Mouse (Mus musculus) naive thymus-derived CD4-positive, alpha-beta T cell, adult 5 months (primary cell): ENCODE measurements around the gene Cops3. TPM values are rescaled to one million over a fixed set of nuclear protein-coding genes. Genes with fewer than 3 reads are reported as not detected.

ENCODE experiments used
- polyA plus RNA-seq: library from polyadenylated mRNA; unstranded; fragments of 100-300 nt; shearing (Covaris generic); gene quantifications from one replicate; pipeline ENCODE4 v1.2.1, GENCODE M21; 2017

The Cops3 gene
- 104 TPM for polyA plus RNA-seq

DNA sequence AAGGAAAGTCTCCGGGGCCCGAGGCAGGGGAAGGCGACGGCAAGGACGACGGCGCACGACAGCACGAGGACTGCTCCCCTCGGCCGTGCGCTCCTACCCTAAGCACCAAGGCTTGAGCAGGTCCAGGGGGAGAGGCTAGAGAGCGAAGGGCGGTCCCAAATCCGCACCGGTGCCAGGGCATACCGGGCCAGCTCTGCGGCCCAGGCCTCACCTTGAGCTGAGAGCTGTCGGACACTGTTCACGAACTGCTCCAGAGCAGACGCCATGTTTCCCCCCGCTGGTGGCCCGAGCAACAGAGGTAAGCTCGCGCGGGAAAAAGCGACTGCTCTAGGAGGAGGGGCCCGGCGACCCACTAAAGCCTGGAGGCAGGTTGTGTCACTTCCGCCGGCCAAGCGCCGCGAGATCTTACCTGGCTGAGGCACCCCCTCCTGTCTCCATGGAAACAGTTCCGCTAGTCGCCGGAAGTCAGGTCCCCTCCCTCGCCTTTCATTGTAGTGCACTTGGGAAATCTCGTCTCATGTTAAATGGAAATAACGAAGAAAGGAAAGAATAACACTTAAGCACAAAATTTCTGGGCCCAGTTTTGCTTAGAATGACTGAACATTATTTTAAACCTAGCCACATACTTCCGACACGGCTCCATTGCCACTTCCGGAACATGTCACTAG is at the start of gene Cops3:
TSS of gene Cops3 (minus strand) at position 380 of the 668 bp plus-strand sequence.

DNA sequence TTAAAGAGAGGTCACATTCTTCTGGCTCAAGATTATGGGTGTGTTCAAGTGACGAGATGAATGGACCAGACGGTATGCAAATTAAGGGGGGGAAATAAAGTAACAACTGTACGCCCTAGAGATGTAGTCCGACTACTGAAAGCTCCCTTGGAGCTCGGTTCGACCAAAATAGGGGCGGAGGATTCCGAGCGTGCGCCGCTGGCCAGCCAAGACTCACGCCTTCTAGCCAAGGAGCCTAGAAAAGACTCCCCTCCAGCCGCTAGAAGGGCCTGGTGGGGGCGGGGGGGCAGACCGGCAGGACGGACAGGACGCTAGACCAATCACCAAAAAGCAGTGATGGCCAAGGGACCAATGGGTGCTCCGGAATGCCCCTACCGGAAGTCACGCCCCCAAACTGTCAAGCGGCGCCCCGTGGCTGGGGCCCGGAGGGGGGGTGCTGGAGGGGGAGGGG is 605 bp downstream of the Cops3 start, which contains the start of gene Nt5m:
TSS of gene Nt5m (plus strand) at position 440 of the 451 bp plus-strand sequence.

DNA sequence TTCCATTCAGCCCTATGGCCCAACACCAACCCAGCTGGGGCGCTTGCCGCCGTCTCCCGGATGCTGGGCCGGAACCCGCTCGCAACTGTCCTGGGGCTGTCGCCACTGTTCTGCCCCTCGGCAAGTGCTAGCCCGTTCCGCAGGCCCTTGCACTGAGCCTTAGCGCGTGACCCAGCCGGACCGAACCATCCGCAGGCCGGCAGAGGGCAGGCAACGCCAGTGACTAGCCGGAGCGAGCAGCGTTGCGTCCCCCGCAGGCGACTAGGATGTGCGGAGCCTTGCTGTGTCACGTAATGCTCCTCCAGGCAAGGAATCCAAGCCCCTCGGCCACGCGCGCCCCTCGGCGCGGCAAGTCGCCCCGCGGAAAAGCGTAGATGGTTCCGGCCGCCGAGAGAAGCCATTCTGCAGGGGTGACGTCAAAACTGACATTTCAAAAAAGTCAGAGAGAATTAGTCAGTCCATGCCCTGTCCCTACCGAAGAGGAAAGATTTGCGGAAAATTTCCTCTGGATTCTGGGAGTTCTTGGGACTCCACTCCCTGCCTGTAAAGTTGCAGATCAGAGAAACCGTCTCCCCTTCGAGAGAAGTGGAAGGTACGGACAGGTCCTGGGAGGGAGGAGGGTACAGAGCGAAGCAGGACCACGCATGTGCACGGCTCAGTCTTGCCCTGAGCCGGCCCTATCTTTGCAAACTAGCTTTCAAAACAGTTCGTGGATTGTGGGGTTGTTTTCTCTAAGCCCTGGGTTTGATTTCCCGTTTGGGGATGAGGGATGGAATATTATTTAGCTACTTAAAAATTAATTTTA is 29.8 kb downstream of the Cops3 start, which contains the start of gene Flcn:
TSS of gene Flcn (minus strand) at position 347 of the 805 bp plus-strand sequence.

DNA sequence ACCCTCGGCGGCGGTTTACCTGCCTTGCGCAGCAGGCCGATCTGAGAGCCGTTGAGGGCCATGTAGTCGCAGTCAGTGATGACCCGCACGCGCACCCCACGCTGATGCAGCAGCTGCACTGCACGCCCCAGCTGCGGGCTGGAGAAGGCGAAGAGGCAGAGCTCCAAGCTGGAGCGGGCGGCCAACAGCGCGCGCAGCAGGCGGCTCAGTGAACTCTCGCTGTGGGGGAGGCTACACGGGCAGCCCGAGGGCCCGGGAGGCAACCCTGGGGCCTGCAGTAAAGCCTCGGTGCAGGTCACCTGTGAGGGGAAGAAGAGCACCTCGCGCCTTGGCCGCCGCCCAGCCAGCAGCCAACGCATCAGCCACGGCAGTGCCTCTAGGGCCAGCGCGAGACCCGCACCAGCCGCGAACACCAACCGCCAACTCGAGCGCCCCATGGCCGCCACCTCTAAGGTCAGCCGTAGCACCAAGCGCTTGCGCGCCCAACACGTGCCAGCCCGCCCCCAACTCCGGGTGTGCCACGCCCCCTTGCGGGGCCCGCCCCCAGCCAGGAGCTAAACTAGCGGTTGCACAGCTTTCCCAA is 52.3 kb downstream of the Cops3 start, which contains the start of gene Pld6:
TSS of gene Pld6 (minus strand) at position 447 of the 583 bp plus-strand sequence.

Other genes with a start within 250 kb of the Cops3 start
- not detected for gene Olfr223, start 246.5 kb downstream of the Cops3 start, polyA plus RNA-seq
- 77.0 TPM for gene Mprip, start 178.5 kb downstream of the Cops3 start, polyA plus RNA-seq
- gene Pld6, start 52.2 kb downstream of the Cops3 start, polyA plus RNA-seq: not detected
- gene Flcn, start 29.8 kb downstream of the Cops3 start, polyA plus RNA-seq: 92.2 TPM
- gene Nt5m, start 391 bp downstream of the Cops3 start, polyA plus RNA-seq: 8.9 TPM
- gene Med9, start 108.4 kb upstream of the Cops3 start, polyA plus RNA-seq: 5.5 TPM
- gene Rasd1, start 125.1 kb upstream of the Cops3 start, polyA plus RNA-seq: not detected
- gene Pemt, start 206.7 kb upstream of the Cops3 start, polyA plus RNA-seq: 4.8 TPM